Mouse (Mus musculus): Measurements from ENCODE around the gene Selplg. TPM values are rescaled to one million over a fixed set of nuclear protein-coding genes. Genes with fewer than 3 reads are reported as not detected.

Gene Selplg
- total RNA-seq, 2 experiments from 2014 or later: 28.3 to 28.8 TPM

- DNase-seq (ENCODE audit: low spot score in 2 of 2): no peak
- TF ChIP-seq CTCF (conservative IDR thresholded peaks at IDR 0.05): no peak
- Histone ChIP-seq H3K4me3 (no peak overlapping the region), H3K27ac (peak overlapping the region; percentile 39; the same call in 1 of the 2 replicates)
These were observed 2.7 kb downstream of the Selplg start for GRCm38 (mm10) chr5:113829566-113830291.

- TF ChIP-seq CTCF (conservative IDR thresholded peaks at IDR 0.05): no peak
- DNase-seq (ENCODE audit: low spot score in 2 of 2): no peak
- H3K4me3 ChIP-seq: no peak overlapping the region
- no peak overlapping the region for H3K27ac ChIP-seq
These were observed 4.0 kb downstream of the Selplg start for GRCm38 (mm10) chr5:113828481-113828880.

GRCm38 (mm10) chr5:113827991-113828411 is 4.4 kb downstream of the Selplg start:
- no peak for DNase-seq (ENCODE audit: low spot score in 2 of 2)
- no peak for TF ChIP-seq CTCF (conservative IDR thresholded peaks at IDR 0.05)

GRCm38 (mm10) chr5:113826619-113827018 is 5.8 kb downstream of the Selplg start:
- no peak for DNase-seq (ENCODE audit: low spot score in 2 of 2)
- TF ChIP-seq CTCF (conservative IDR thresholded peaks at IDR 0.05): no peak

More at GRCm38 (mm10) chr5:113827991-113828411, 4.4 kb downstream of the Selplg start:
- H3K4me3 ChIP-seq: no peak overlapping the region
- no peak overlapping the region; the same call in 1 of the 2 replicates for H3K27ac ChIP-seq

GRCm38 (mm10) chr5:113825558-113825957 is 6.9 kb downstream of the Selplg start:
- no peak for TF ChIP-seq CTCF (conservative IDR thresholded peaks at IDR 0.05)
- DNase-seq (ENCODE audit: low spot score in 2 of 2): no peak
- no peak overlapping the region for H3K27ac ChIP-seq
- H3K4me3 ChIP-seq: no peak overlapping the region

More at GRCm38 (mm10) chr5:113826619-113827018, 5.8 kb downstream of the Selplg start:
- no peak overlapping the region for H3K4me3 ChIP-seq
- H3K27ac ChIP-seq: no peak overlapping the region

GRCm38 (mm10) chr5:113824228-113824627 is 8.2 kb downstream of the Selplg start:
- DNase-seq (ENCODE audit: low spot score in 2 of 2): no peak
- TF ChIP-seq CTCF (conservative IDR thresholded peaks at IDR 0.05): no peak
- H3K4me3 ChIP-seq: no peak overlapping the region
- H3K27ac ChIP-seq: no peak overlapping the region

GRCm38 (mm10) chr5:113818572-113818971 is 13.9 kb downstream of the Selplg start:
- TF ChIP-seq CTCF (conservative IDR thresholded peaks at IDR 0.05): no peak
- no peak for DNase-seq (ENCODE audit: low spot score in 2 of 2)
- Histone ChIP-seq H3K27ac (no peak overlapping the region), H3K4me3 (no peak overlapping the region)

- TF ChIP-seq CTCF (conservative IDR thresholded peaks at IDR 0.05): peak; percentile 95
- peak; percentile 27 to 77 for DNase-seq (ENCODE audit: low spot score in 2 of 2)
- no peak overlapping the region for H3K27ac ChIP-seq
- H3K4me3 ChIP-seq: no peak overlapping the region
These were observed 16.7 kb downstream of the Selplg start for GRCm38 (mm10) chr5:113815638-113816152.

- no peak for TF ChIP-seq CTCF (conservative IDR thresholded peaks at IDR 0.05)
These were observed 17.4 kb downstream of the Selplg start for GRCm38 (mm10) chr5:113815041-113815389.

GRCm38 (mm10) chr5:113814111-113815040 is 18.1 kb downstream of the Selplg start:
- TF ChIP-seq CTCF (conservative IDR thresholded peaks at IDR 0.05): no peak
- Histone ChIP-seq H3K27ac (no peak overlapping the region), H3K4me3 (no peak overlapping the region)
- no peak for DNase-seq (ENCODE audit: low spot score in 2 of 2)

More at GRCm38 (mm10) chr5:113815041-113815389, 17.4 kb downstream of the Selplg start:
- Histone ChIP-seq H3K4me3 (no peak overlapping the region), H3K27ac (no peak overlapping the region)
- DNase-seq (ENCODE audit: low spot score in 2 of 2): no peak

GRCm38 (mm10) chr5:113813608-113814007 is 18.8 kb downstream of the Selplg start:
- Histone ChIP-seq H3K4me3 (no peak overlapping the region), H3K27ac (no peak overlapping the region)
- DNase-seq (ENCODE audit: low spot score in 2 of 2): no peak
- TF ChIP-seq CTCF (conservative IDR thresholded peaks at IDR 0.05): peak; percentile 54

GRCm38 (mm10) chr5:113812638-113813037 is 19.8 kb downstream of the Selplg start:
- H3K27ac ChIP-seq: no peak overlapping the region
- no peak for DNase-seq (ENCODE audit: low spot score in 2 of 2)
- no peak for TF ChIP-seq CTCF (conservative IDR thresholded peaks at IDR 0.05)
- H3K4me3 ChIP-seq: no peak overlapping the region
